Mouse (Mus musculus): Measurements from ENCODE around the gene Hoxb5. TPM values are rescaled to one million over a fixed set of nuclear protein-coding genes. Genes with fewer than 3 reads are reported as not detected.

The Hoxb5 gene
- total and polyA plus RNA-seq, 2 experiments: 0.09 to 0.35 TPM

GRCm38 (mm10) chr11:96288455-96289221 lies 14.5 kb upstream of the Hoxb5 start:
- Histone ChIP-seq H3K36me3 (ENCODE audit: control insufficient read depth, insufficient read depth, low read length) (no peaks in the 10 kb centered on the region), H3K9ac (ENCODE audit: low read depth, low read length) (no peak overlapping the region), H3K27ac (replicated peaks; ENCODE audit: insufficient read depth, low read depth, low read length) (no peak overlapping the region), H3K4me3 (ENCODE audit: insufficient read depth, low read depth, low read length) (no peak overlapping the region), H3K27me3 (ENCODE audit: control insufficient read depth, insufficient read depth, low read length) (peaks cover 24% of the 10 kb centered on the region), H3K79me2 (ENCODE audit: control insufficient read depth, insufficient read depth, low read length) (no peaks in the 10 kb centered on the region), H3K4me1 (ENCODE audit: control insufficient read depth, insufficient read depth, low read length) (peaks cover 3% of the 10 kb centered on the region; the same call in 1 of the 2 replicates)
- no peak for TF ChIP-seq POLR2A (IDR thresholded peaks at IDR 0.05; ENCODE audit: extremely low read depth, insufficient read depth, low read length)
- no peak for TF ChIP-seq CTCF (IDR thresholded peaks at IDR 0.05; ENCODE audit: low read depth, low read length)
- 30% methylated on average over 1 of the region's 1 CpGs for WGBS
- DNase-seq (ENCODE audit: extremely low read depth, low read depth, low spot score): no peak

GRCm38 (mm10) chr11:96289293-96289692 lies 13.8 kb upstream of the Hoxb5 start:
- 18% methylated on average over 21 of the region's 21 CpGs for WGBS
- no peak overlapping the region for H3K27ac ChIP-seq (replicated peaks; ENCODE audit: insufficient read depth, low read depth, low read length)
- TF ChIP-seq POLR2A (IDR thresholded peaks at IDR 0.05; ENCODE audit: extremely low read depth, insufficient read depth, low read length) (no peak), CTCF (IDR thresholded peaks at IDR 0.05; ENCODE audit: low read depth, low read length) (no peak)
- H3K27me3 ChIP-seq (ENCODE audit: control insufficient read depth, insufficient read depth, low read length): peaks cover 22% of the 10 kb centered on the region
- H3K79me2 ChIP-seq (ENCODE audit: control insufficient read depth, insufficient read depth, low read length): no peaks in the 10 kb centered on the region
- H3K9ac ChIP-seq (ENCODE audit: low read depth, low read length): no peak overlapping the region
- no peak for DNase-seq (ENCODE audit: extremely low read depth, low read depth, low spot score)
- H3K36me3 ChIP-seq (ENCODE audit: control insufficient read depth, insufficient read depth, low read length): no peaks in the 10 kb centered on the region
- H3K4me3 ChIP-seq (ENCODE audit: insufficient read depth, low read depth, low read length): no peak overlapping the region
- H3K4me1 ChIP-seq (ENCODE audit: control insufficient read depth, insufficient read depth, low read length): no peaks in the 10 kb centered on the region

- H3K27me3 ChIP-seq (ENCODE audit: control insufficient read depth, insufficient read depth, low read length): peaks cover 18% of the 10 kb centered on the region
- no peak overlapping the region for H3K27ac ChIP-seq (replicated peaks; ENCODE audit: insufficient read depth, low read depth, low read length)
- DNase-seq (ENCODE audit: extremely low read depth, low read depth, low spot score): no peak
- TF ChIP-seq CTCF (IDR thresholded peaks at IDR 0.05; ENCODE audit: low read depth, low read length): no peak
- TF ChIP-seq POLR2A (IDR thresholded peaks at IDR 0.05; ENCODE audit: extremely low read depth, insufficient read depth, low read length): no peak
- H3K4me3 ChIP-seq (ENCODE audit: insufficient read depth, low read depth, low read length): no peak overlapping the region
- 32% methylated on average over 6 of the region's 6 CpGs for WGBS
- H3K4me1 ChIP-seq (ENCODE audit: control insufficient read depth, insufficient read depth, low read length): no peaks in the 10 kb centered on the region
- no peaks in the 10 kb centered on the region for H3K36me3 ChIP-seq (ENCODE audit: control insufficient read depth, insufficient read depth, low read length)
- H3K9ac ChIP-seq (ENCODE audit: low read depth, low read length): no peak overlapping the region
- H3K79me2 ChIP-seq (ENCODE audit: control insufficient read depth, insufficient read depth, low read length): no peaks in the 10 kb centered on the region
Measured at GRCm38 (mm10) chr11:96289837-96290236, 13.3 kb upstream of the Hoxb5 start.

- H3K9ac ChIP-seq (ENCODE audit: low read depth, low read length): no peak overlapping the region
- H3K36me3 ChIP-seq (ENCODE audit: control insufficient read depth, insufficient read depth, low read length): no peaks in the 10 kb centered on the region
- H3K4me1 ChIP-seq (ENCODE audit: control insufficient read depth, insufficient read depth, low read length): no peaks in the 10 kb centered on the region
- H3K27ac ChIP-seq (replicated peaks; ENCODE audit: insufficient read depth, low read depth, low read length): no peak overlapping the region
- H3K4me3 ChIP-seq (ENCODE audit: insufficient read depth, low read depth, low read length): no peak overlapping the region
- TF ChIP-seq CTCF (IDR thresholded peaks at IDR 0.05; ENCODE audit: low read depth, low read length): no peak
- TF ChIP-seq POLR2A (IDR thresholded peaks at IDR 0.05; ENCODE audit: extremely low read depth, insufficient read depth, low read length): no peak
- no peaks in the 10 kb centered on the region for H3K79me2 ChIP-seq (ENCODE audit: control insufficient read depth, insufficient read depth, low read length)
- 30% methylated on average over 17 of the region's 17 CpGs for WGBS
- H3K27me3 ChIP-seq (ENCODE audit: control insufficient read depth, insufficient read depth, low read length): peaks cover 19% of the 10 kb centered on the region
- DNase-seq (ENCODE audit: extremely low read depth, low read depth, low spot score): no peak
Measured at GRCm38 (mm10) chr11:96290705-96291355, 12.3 kb upstream of the Hoxb5 start.

- Histone ChIP-seq H3K4me3 (ENCODE audit: insufficient read depth, low read depth, low read length) (no peak within 1 kb of the TSS), H3K36me3 (ENCODE audit: control insufficient read depth, insufficient read depth, low read length) (no peaks in the 10 kb centered on the region), H3K27me3 (ENCODE audit: control insufficient read depth, insufficient read depth, low read length) (peaks cover 21% of the 10 kb centered on the region), H3K79me2 (ENCODE audit: control insufficient read depth, insufficient read depth, low read length) (no peaks in the 10 kb centered on the region), H3K4me1 (ENCODE audit: control insufficient read depth, insufficient read depth, low read length) (no peaks in the 10 kb centered on the region), H3K27ac (replicated peaks; ENCODE audit: insufficient read depth, low read depth, low read length) (no peak within 1 kb of the TSS), H3K9ac (ENCODE audit: low read depth, low read length) (no peak within 1 kb of the TSS)
- 14% methylated on average over 22 of the region's 22 CpGs for WGBS
- DNase-seq (ENCODE audit: extremely low read depth, low read depth, low spot score): no peak
- TF ChIP-seq POLR2A (IDR thresholded peaks at IDR 0.05; ENCODE audit: extremely low read depth, insufficient read depth, low read length) (no peak), CTCF (IDR thresholded peaks at IDR 0.05; ENCODE audit: low read depth, low read length) (no peak)
Measured at GRCm38 (mm10) chr11:96291681-96292564, 11.2 kb upstream of the Hoxb5 start, which contains the start of gene Hoxb6. Hoxb6 (plus strand) TSS chr11:96292476.
